Mouse (Mus musculus): Measurements from ENCODE around the gene Tubal3.
"Not testable (repeated sequence)": the region's sequence is repeated elsewhere in the genome, so short reads cannot be mapped to it uniquely, and the experiment has no call there.

The Tubal3 gene

DNA sequence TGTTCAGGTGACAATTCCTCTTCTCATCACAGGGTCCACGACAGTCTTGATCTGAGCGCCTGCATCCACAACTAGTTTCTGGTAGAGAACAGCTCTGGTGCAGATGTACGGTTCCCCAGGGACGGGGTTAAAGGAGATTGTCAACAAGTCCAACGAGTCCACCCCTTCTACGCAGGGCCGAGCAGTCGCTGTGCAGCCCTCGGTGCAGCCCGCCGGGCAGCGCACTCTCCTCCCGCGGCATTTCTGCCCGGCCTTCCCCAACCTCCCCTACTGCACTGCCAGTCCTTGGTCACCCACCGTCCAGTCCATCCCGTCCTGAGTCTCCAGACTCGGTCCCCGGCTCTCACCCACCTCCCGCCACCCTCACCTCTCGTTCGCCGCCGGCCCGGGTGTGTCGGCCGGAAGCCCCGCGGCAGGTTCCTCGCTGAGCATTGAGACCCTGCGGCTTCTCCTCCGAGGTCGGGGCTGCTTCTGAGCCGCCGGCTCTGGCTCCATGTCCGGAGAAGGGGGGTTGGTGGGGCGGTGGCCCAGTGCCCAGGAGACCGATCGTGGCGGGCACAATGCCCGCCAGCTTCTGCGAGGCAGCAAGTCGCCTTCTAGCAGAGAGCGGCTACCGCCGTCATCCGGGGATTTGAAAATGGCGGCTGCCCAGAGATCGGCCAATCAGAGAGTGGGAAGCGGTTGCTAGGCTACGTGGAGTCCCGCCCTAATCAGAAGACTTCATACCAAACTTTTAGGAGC is at the start of gene Tubal3, which contains the start of gene Net1:
Gene Tubal3, plus strand, starts transcription at position 704 of the 741 bp plus-strand sequence.
Gene Net1, minus strand, starts transcription at position 650 of the 741 bp plus-strand sequence.
- DNase-seq: peak; percentile 74

DNA sequence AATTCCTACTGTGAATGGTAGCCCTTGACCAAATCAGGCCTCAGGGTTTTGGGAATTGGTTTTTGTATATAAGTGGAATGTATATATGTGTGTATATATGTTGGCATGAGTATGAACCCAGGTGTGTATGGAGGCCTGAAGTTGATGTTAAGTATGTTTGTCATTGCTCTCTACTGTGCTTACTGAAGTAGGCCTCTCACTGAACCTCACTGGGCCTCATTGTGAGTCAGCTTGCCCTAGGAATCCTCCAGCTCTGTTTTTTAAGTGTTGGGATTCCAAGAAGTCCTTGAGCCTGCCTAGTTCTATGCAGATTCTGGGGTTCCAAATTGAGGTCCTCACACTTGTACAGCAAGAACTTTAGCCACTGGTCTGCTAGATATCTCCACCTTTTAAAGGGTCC is 48.2 kb upstream of the Tubal3 start:
- DNase-seq: no peak

DNA sequence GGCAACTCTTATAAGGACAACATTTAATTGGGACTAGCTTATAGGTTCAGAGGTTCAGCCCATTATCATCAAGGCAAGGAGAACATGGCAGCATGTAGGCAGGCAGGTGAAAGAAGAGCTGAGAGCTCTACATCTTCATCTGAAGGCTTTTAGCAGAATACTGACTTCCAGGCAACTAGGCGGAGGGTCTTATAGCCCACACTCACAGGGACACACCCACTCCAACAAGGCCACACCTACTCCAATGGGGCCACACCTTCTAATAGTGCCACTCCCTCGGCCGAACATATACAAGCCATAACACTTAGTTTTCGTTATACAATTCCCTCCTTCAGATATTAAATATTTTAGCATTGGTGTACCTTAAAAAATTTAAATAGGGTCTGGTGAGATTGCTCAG is 45.2 kb upstream of the Tubal3 start:
- DNase-seq: no peak

DNA sequence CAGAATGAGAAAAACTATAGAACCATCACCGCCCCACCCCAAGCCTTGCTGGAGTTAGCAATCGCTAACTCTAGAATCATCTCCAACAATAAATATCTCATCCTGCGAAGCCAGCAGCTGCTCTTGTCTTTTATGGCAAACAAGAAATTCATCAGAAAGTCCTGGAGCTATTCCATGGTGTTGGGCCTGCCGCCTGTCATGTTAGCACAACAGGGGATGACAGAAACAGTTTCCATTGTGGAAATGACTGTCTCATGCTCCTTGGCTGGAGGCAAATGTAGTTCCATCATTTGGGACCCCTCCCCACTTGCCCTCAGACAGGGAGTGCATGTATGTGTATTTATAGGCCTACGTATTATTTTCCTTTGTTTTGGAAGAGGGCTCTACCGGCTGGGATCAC is 41.6 kb upstream of the Tubal3 start:
- peak; percentile 44 for DNase-seq

DNA sequence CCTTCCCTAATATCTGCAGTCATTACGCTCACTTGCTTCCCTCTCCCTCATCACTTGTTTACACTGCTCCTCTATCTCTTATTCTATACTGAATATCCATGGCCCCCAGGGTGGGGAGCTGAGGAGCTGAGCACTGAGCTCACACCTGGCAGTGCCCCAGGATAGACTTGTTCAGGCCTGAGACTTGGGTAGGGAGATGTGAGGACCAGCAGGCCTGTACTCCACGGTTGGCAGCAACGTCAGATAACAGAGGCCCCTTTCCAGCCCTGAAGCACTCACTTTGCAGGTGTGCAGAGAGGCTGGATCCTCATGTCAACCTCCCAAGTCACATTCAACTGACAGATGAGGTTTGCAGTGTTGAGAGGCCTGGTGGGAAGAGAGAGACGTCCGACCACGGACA is 40.9 kb upstream of the Tubal3 start:
- no peak for DNase-seq

DNA sequence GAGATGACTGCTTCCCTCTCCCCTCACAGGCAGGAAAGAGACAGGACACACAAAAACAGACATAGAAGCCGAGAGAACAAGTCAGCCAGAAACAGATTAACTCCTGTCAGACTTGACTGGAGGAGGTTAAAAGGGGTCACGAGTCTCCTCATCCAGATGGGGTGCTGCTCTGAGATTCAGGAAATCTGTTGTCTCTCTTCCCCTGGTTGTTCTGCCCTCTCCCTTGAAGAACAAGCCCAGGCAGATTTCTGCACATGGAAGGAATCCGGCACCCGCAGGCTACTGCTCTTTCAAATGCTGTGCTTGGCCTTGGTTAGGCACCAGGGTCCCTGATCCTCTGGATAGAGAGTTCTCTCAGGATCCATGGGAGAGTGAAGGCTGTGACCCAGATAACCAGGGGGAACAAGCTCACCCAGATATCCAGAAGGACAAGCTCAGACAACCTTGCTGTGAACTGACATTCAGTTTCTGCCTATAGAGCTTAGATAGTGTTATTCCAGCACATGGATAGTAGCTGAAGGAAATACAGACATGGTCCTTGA is 40.3 kb upstream of the Tubal3 start:
- no peak for DNase-seq

DNA sequence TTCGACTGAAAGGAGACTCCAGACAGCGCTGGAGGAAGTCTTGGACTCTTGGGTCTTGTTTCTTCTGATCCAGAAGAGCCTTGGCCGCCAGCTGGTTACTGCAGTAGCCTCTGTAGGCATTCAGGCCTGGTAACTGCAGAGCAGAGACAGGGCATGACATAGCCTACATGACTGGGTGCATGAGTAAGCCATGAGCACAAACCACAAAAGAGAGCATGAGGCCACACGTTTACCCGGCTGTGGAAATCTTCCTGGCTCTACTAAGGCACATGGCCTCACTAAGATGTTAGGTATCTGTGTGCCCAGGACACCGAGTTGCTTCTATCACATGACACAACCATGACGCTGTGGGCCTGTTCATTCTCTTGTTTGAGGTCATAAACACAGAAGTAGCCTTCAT is 31.4 kb upstream of the Tubal3 start:
- DNase-seq: no peak

DNA sequence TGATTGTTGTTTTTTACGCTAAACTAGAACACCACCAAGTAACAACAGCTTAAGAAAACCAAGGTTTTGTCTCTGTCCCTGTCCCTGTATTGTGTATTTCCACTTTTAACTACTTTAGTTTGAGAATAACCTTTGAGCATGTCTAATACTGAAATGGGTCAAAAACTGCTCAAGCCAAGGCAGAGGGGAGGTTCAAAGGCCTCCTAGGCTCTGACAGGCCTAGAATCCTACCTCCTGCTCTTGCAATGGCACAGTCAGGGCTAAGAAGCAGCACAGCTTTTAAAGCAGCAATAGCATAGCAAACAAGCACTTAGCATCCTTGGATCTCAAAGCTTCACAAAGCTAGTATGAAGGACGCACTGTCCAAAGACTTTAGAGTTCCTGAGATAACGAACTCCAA is 29.0 kb upstream of the Tubal3 start:
- DNase-seq: no peak

DNA sequence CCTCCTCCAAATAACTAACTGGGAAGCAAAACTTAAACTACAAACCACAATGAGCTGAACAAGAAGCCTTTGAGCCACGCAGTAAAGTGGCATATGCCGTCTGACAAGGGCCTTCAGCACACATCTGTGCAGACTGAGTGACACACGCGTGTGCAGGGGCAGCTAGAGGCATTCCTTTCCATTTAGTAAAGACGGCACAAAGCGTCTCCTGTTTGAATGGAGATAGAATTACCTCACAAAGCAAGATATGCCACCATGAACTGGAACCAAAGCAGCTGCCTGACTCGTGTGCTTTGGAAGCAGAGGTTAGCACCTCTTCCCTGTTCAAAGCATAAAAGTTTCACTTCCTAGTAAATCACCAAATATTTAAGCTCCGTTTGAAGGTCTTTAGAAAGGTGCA is 28.0 kb upstream of the Tubal3 start:
- DNase-seq: no peak

DNA sequence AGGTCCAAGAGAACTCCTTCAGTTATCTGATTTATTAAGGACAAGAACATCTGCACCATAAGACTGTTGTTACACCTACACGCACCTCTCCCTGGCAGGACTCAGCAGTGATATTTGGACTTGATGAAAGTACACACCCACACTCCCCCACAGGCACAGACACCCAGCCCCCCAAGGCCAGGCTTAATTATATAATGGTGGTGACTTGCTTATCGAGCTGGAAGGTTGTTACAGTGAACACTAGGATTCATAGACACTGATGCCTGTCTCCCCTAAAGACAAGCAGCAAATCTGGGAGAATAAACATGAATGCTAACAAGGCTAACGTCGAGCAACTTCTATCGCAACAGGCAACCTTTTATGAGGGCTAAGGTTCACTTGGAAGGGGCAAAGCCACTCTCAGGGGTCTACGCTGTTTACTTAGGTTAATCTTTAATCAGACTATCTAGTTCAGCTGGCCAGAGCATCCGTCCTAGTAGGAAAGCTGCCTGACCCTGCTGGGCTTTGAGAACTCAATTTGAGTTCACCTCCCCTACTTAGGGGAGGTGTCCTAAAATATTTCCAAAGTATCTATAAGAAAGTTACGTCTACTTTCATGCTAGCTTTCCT is 26.5 kb upstream of the Tubal3 start:
- no peak for DNase-seq

DNA sequence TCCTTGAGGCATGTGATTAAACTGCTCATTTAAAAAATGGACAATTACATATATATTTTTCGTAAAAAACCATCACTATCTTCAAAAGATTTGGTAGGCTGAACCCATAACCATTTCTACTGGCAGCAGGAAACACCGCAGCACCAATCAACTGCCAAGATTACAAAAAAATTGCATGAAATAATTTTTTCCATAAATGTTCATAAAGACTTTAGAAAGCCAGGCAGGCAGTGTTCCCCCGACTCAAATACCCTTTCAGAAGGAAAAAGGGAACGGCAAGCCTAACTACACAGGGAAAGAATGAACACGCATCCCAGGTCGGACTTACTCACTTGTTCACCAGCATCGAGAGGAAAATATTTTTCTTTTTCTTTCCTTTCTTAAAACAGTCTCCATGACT is 25.5 kb upstream of the Tubal3 start:
- no peak for DNase-seq

DNA sequence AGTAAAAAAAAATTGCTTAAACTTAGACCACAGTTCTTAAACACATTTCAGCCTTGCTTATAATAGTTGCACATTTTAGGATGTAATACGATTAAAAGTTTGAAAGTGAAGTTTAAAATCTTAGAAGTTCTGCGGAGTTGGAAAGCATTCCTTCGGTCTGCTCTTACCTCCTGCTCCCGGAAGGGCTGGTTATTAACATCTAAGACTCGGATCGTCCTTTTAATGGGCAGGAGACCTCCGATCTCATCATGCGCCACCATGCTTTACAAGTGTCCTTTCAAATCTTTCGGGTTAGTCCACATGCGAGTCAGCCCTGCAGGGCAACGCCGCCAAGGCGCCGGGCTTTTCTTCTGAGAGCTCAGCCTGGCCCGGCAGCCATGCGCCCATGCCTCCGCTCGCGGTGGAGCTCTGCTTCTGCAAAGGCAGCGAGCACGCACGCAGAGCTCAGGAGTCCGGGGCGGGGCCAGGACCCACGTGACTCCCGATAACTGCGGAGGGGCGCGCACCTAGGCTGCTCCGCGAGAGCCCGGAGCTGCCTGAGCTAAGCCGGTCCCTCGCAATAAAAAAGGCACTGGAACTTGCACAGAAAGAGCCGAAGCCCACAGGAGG is 24.8 kb upstream of the Tubal3 start:
- DNase-seq: peak; percentile 85

DNA sequence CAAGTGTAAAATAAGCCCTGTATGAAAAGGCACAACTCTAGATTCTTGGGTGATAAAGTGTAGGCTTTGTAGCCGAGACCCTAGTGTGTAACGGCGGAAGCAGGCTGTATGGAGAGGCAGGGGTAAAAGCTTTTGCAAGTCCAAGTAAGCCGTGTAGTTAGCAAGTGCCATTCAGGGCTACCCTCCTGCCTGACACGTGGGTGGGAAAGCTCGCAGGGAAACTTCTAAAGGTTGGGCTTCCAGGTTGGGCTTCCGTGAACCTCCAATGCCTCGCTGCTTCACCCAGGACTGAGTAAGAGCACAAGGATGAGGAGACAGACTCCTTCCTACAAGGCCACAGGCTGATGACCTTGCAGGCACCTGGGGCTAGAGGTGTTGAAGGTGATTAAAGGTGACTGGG is 23.5 kb upstream of the Tubal3 start:
- DNase-seq: no peak

DNA sequence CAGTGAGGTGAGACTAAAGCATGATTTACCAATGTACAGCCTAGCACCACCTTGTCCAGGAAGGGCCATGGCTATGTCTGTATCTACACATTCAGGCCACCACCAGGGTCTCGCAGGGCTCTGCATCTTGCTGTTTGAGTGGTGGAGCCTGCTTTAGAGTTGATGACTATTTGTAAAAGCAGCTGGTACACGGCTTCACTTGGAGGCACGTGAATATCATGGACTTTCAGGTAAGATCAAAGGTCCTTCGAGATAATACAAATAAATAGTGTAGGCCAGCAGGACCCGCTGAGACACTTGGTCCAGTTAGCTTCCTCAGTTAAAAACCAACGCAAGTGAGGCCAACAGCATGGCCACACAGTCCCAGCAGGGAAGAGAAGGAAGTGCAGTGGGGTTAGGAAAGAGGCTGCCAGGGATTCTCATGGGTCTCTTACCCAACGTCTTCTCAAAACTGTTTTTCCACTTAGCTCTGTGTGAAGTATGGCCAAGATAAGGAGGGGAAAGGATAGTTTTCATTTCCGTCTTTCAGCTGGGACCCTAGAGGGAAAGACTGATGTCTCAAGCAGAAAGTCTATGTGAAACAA is 22.6 kb upstream of the Tubal3 start:
- DNase-seq: no peak

DNA sequence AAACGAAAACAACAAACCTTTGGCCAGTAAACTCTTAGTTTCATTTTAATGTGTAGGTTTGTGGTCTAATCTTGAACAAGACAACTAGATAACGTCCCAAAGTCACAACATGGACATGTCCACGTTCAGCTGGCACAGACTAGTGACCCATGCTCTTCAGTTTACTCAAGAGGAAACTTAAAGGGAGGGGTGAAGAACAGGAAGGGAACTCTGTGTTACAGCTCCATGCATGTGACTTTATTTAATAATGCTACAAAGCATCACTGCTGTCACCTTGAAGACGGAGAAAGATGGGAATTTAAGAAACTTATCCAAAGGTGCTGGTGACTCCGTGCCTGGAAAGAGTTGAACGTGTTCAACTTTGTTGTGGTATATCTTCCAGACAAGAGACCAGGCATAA is 22.0 kb upstream of the Tubal3 start:
- DNase-seq: no peak

DNA sequence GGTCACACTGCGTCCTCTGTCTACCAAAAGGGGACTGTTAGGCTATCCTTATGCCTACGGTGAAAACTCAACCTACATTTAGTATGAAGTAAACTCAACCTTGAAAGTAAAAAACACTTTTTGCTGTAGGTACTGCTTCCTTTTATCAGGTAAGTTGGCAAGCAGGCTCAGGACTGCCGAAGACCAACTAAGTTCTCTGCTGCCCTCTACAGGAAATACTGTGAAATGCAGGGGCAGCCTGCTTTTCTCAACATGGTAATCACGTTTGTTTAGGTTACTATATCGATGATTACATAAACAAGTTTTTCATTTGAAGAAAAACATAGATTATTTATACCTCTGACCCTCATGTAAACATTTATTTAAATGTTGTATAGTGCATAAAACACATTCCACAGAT is 21.2 kb upstream of the Tubal3 start:
- peak; percentile 68 for DNase-seq

DNA sequence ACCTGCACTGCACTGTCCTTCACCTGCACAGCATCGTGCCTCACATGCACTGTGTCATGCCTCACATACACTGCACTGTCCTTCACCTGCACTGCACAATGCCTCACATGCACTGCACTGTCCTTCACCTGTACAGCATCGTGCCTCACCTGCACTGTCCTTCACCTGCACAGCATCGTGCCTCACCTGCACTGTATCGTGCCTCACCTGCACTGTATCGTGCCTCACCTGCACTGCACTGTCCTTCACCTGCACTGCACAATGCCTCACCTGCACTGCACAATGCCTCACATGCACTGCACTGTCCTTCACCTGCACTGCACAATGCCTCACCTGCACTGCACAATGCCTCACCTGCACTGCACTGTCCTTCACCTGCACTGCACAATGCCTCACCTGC is 19.9 kb upstream of the Tubal3 start:
- DNase-seq: not testable (repeated sequence)

DNA sequence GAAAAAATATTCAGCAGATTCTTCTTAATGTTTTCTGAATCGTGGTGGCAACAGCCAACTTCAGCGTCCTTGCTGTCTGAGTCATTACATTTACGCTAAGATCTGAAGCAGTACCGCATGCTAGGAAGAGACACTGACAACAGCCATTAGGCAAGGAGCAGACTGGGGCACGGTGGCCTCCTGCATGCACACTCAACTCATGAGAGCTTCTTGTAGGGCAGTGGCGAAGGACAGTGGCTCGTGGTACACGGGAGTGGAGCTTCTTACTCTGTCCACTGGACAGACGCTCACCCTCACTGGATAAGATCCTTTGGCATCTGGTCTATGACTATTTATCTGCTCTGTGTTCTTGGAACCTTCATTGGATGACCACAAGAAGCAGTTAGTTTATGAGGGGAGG is 18.8 kb upstream of the Tubal3 start:
- no peak for DNase-seq

DNA sequence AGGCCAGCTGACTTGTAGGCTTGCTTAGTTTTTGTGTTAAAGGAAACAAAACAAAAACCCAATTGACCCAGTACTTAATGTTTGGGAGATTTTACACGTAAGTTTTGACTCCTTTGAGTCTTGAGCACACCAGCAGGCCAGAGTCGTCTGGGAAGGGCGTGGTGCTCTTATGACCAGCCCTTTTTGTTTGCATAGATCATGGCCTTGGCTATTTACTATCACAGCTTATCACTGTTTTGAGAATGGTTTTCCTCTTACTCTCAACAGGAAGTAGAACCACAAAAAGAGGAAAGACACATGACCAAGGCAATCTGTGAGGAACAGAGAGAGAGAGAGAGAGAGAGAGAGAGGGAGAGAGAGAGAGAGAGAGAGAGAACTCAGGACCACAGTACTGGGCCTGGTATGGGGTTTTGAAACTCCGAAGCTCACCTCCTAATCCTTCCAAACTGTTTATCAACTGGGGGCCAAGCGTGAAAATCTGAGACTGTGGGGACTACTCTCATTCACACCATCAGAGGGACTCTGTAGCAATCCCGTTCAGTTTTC is 10.8 kb upstream of the Tubal3 start:
- no peak for DNase-seq

DNA sequence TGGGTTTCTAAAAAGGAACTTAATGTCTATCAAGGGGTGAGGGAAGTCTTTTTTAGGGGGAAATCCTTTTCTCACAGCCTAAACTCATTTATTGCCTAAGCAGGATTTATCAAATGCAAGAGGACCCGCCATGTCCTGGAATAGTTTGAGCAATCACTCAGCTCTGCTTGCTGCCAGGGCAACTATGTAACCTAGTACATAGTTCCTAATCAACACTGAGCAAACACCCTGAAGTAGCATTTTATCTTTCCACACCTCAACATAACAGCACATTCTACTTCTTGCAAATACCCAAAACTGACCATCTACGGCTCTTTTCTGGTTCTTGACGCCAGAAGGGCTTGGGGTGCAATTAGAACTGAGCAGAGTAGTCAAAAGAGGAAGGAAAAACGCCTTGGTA is 9.8 kb upstream of the Tubal3 start:
- no peak for DNase-seq

DNA sequence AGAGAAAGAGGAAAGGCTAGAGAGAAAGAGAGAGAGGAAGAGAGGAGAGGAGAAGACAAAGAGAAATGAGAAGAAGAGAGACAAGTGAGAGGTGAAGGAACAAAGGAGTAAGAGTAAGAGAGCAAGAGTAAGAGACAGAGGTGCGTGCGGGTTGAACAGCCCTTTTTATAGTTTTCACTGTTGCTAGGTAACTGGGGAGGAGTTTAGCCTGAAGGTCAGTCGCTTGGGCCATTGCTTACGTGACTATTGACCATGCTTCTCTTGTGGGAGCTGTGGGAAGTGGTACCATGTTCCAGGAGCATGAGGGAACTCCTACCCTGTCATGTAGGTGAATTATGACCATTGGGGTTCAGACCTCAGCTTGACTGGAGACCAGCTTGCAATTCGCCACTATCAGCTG is 7.7 kb upstream of the Tubal3 start:
- no peak for DNase-seq

DNA sequence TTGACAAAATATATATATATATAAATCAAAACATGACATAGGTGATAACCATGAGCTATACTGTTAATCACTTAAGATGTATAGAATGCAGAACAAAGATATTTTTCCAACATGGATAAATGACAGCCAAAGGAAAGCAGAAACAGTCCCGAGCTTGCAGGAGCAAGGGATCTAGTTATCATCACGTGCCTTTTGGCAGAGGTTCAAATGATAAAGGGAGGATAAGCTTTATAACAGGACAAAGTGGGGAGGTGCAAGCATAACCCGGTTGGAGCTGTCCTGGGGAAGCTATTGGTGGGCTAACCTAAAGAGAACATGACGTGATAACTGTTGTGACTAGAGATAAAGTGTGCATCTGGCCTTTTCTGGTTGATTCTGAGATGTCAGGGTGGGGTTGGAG is 4.6 kb upstream of the Tubal3 start:
- no peak for DNase-seq

DNA sequence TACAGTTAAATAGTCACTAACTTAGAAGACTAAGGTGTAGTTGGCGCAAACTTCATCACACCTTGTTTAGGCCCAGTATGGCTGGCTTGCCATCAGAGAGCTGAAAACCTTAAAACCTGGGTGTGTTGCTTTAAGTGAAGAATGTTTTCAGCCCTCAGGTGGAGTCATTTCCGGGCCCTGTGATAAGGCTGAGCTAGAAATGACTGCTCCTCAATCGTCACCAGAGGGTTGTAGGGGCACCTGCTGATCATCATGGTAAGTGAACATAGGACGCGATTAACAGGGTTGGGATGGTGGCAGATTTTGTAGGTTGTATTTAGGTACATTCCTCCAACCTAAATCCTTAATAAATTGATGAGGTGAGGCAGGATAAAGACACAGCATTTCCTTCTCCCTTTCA is 6.4 kb downstream of the Tubal3 start:
- DNase-seq: no peak

DNA sequence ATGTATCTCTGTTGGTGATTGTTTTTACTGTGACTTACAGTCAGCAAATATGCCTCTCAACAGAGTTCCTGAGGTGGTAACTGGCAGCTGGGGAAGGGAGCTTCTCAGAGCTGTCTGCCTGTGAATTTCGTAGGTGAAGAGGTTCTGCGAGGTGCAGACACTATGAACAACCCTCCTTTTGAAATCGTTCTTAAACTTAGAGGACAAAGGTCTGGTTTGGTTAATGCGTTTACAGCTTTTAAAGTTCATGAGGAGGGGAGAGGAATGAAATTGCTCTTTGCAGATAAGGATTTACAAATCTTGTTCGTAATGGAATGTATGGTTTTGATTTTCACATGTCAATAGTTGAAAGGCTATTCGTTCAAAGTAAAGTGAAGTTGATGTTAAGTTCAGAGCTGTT is 7.6 kb downstream of the Tubal3 start:
- no peak for DNase-seq

Measured in layer of hippocampus, adult 9-11 months (tissue).